In genomic region chr17:9308507-9308906, GRCm38 (mm10) we compare ENCODE assay signal across 19 mouse cellular contexts.
DNase-seq lines count a peak whose midpoint lies in the region; ATAC-seq and TF ChIP-seq lines count a peak whose summit lies in the region.
"Had no signal": no experiment of that assay in that cellular context is flagged by ENCODE, and none has a peak within 500 bp of the region (broad histone marks: within the 10 kb centered on the region; RNA-seq: fewer than 3 reads in every experiment).

No protein-coding gene starts in this region.

- H3K4me3 ChIP-seq in hindbrain, postnatal 0 days (ENCODE audit: low read length): no peak overlapping the region
- H3K4me3 ChIP-seq in hindbrain, embryonic 10.5 days: no peak overlapping the region
- H3K4me3 ChIP-seq: embryonic facial prominence, embryonic 13.5 days; forebrain, embryonic 12.5 days; heart, embryonic 13.5 days; hindbrain, embryonic 12.5 days had no signal

- no peaks in the 10 kb centered on the region for H3K27me3 ChIP-seq in hindbrain, postnatal 0 days (ENCODE audit: insufficient read depth, low read length)
- H3K27me3 ChIP-seq in hindbrain, embryonic 10.5 days (ENCODE audit: insufficient read depth, poor library complexity, severe bottlenecking): 0 out of 2 replicates have a peak, but pooled peaks cover 4% of the 10 kb centered on the region
- H3K27me3 ChIP-seq: embryonic facial prominence, embryonic 13.5 days; forebrain, embryonic 12.5 days; heart, embryonic 13.5 days; hindbrain, embryonic 12.5 days had no signal

- 51% methylated on average over 2 of the region's 2 CpGs for WGBS in hindbrain, postnatal 0 days
- WGBS in hindbrain, embryonic 10.5 days: 63% methylated on average over 2 of the region's 2 CpGs

- TF ChIP-seq CTCF in hindbrain, postnatal 0 days (IDR thresholded peaks at IDR 0.05; ENCODE audit: low read depth): no peak
- no peak for TF ChIP-seq CTCF in brain, embryonic 14.5 days (IDR thresholded peaks at IDR 0.05; ENCODE audit: borderline replicate concordance, extremely low read depth, insufficient read depth, insufficient read length)

- H3K9ac ChIP-seq in hindbrain, postnatal 0 days (replicated peaks; ENCODE audit: low read length): no peak overlapping the region
- H3K9ac ChIP-seq: embryonic facial prominence, embryonic 13.5 days; forebrain, embryonic 12.5 days; heart, embryonic 13.5 days; hindbrain, embryonic 12.5 days had no signal

- H3K4me1 ChIP-seq in hindbrain, postnatal 0 days (ENCODE audit: insufficient read depth, low read length): no peaks in the 10 kb centered on the region
- H3K4me1 ChIP-seq in hindbrain, embryonic 10.5 days (replicated peaks): no peaks in the 10 kb centered on the region
- H3K4me1 ChIP-seq: embryonic facial prominence, embryonic 13.5 days; forebrain, embryonic 12.5 days; heart, embryonic 13.5 days; hindbrain, embryonic 12.5 days had no signal

- peak; percentile 33 to 74 for DNase-seq in cerebellum, postnatal 10 days
- no peak for DNase-seq in cerebellum, adult 18-20 months
- peak; percentile 60 for DNase-seq in hindbrain, postnatal 0 days (ENCODE audit: low spot score)
- no peak for DNase-seq in hindbrain, embryonic 10.5 days (ENCODE audit: low spot score)
- peak; percentile 29 for DNase-seq in brain, adult 2 months (ENCODE audit: low read depth, low spot score)
- DNase-seq in brain, embryonic 14.5 days (ENCODE audit: low read depth): peak; percentile 51
- DNase-seq in spleen, postnatal 14 days (ENCODE audit: low spot score in 2 of 2): no peak
- no peak for DNase-seq in urinary bladder, adult 18-20 months (ENCODE audit: low spot score in 2 of 2)
- DNase-seq: adrenal gland, adult 2 months; adrenal gland, postnatal 36 days; gastrocnemius, postnatal 10 days; heart, postnatal 36 days; kidney, adult 11 months had no signal

- no peak; the same call in 1 of the 2 replicates for ATAC-seq in hindbrain, postnatal 0 days
- ATAC-seq: forebrain, embryonic 16.5 days; hindbrain, embryonic 16.5 days had no signal

- no peak overlapping the region for H3K27ac ChIP-seq in hindbrain, postnatal 0 days
- H3K27ac ChIP-seq in hindbrain, embryonic 10.5 days: no peak overlapping the region
- H3K27ac ChIP-seq: embryonic facial prominence, embryonic 13.5 days; forebrain, embryonic 12.5 days; heart, embryonic 13.5 days; hindbrain, embryonic 12.5 days had no signal

- no peak overlapping the region for H3K4me2 ChIP-seq in hindbrain, postnatal 0 days (ENCODE audit: low read depth, low read length)
- H3K4me2 ChIP-seq: embryonic facial prominence, embryonic 13.5 days; forebrain, embryonic 12.5 days; heart, embryonic 13.5 days; hindbrain, embryonic 12.5 days had no signal

- TF ChIP-seq POLR2A in brain, embryonic 14.5 days (IDR thresholded peaks at IDR 0.05; ENCODE audit: borderline replicate concordance, extremely low read depth, insufficient read depth, insufficient read length, poor library complexity, severe bottlenecking): no peak

- H3K36me3 ChIP-seq in hindbrain, postnatal 0 days (ENCODE audit: insufficient read depth, low read length): no peaks in the 10 kb centered on the region
- no peaks in the 10 kb centered on the region for H3K36me3 ChIP-seq in hindbrain, embryonic 10.5 days
- H3K36me3 ChIP-seq: embryonic facial prominence, embryonic 13.5 days; forebrain, embryonic 12.5 days; heart, embryonic 13.5 days; hindbrain, embryonic 12.5 days had no signal

- H3K9me3 ChIP-seq in hindbrain, postnatal 0 days (ENCODE audit: low read length): no peaks in the 10 kb centered on the region
- no peaks in the 10 kb centered on the region for H3K9me3 ChIP-seq in hindbrain, embryonic 10.5 days
- H3K9me3 ChIP-seq: embryonic facial prominence, embryonic 13.5 days; forebrain, embryonic 12.5 days; heart, embryonic 13.5 days; hindbrain, embryonic 12.5 days had no signal

Comparison
In these comparisons a context has a peak if more than half of its experiments do, and no peak if none do; other contexts are left out.
1. DNase-seq: peak in cerebellum, postnatal 10 days (2 of 2), hindbrain, postnatal 0 days (single experiment), brain, adult 2 months (single experiment) and brain, embryonic 14.5 days (single experiment); none in cerebellum, adult 18-20 months (0 of 2), hindbrain, embryonic 10.5 days (single experiment), spleen, postnatal 14 days (0 of 2) and urinary bladder, adult 18-20 months (0 of 2).